Mouse (Mus musculus) 416B (cell line): Measurements from ENCODE around the gene Tgfbr2.

Experiments used
- DNase-seq: peaks from one replicate; pipeline ENCODE4 v3.0.0; 2011; ENCODE audit warnings: low read depth

Gene Tgfbr2

GRCm38 (mm10) chr9:116156501-116156900 lies 18.7 kb downstream of the Tgfbr2 start:
- DNase-seq = no peak

GRCm38 (mm10) chr9:116152878-116153277 lies 22.3 kb downstream of the Tgfbr2 start:
- no peak for DNase-seq

- no peak for DNase-seq
These were observed 24.3 kb downstream of the Tgfbr2 start for GRCm38 (mm10) chr9:116150725-116151396.

GRCm38 (mm10) chr9:116148809-116149208 lies 26.4 kb downstream of the Tgfbr2 start:
- DNase-seq = no peak

GRCm38 (mm10) chr9:116146235-116146634 lies 28.9 kb downstream of the Tgfbr2 start:
- DNase-seq = no peak

- peak; percentile 84 for DNase-seq
These were observed 29.9 kb downstream of the Tgfbr2 start for GRCm38 (mm10) chr9:116145231-116145641.

- DNase-seq = no peak
These were observed 34.7 kb downstream of the Tgfbr2 start for GRCm38 (mm10) chr9:116140422-116140821.

- DNase-seq = no peak
These were observed 35.6 kb downstream of the Tgfbr2 start for GRCm38 (mm10) chr9:116139549-116139948.

GRCm38 (mm10) chr9:116138595-116139134 lies 36.5 kb downstream of the Tgfbr2 start:
- DNase-seq = peak; percentile 21

- DNase-seq = peak; percentile 52
These were observed 37.5 kb downstream of the Tgfbr2 start for GRCm38 (mm10) chr9:116137645-116138044.

GRCm38 (mm10) chr9:116136811-116137210 lies 38.3 kb downstream of the Tgfbr2 start:
- no peak for DNase-seq

- no peak for DNase-seq
These were observed 39.0 kb downstream of the Tgfbr2 start for GRCm38 (mm10) chr9:116136146-116136545.

GRCm38 (mm10) chr9:116134488-116134887 lies 40.7 kb downstream of the Tgfbr2 start:
- DNase-seq = peak; percentile 63

- DNase-seq = no peak
These were observed 41.7 kb downstream of the Tgfbr2 start for GRCm38 (mm10) chr9:116133312-116133980.

GRCm38 (mm10) chr9:116128886-116129285 lies 46.3 kb downstream of the Tgfbr2 start:
- no peak for DNase-seq

GRCm38 (mm10) chr9:116128311-116128710 lies 46.8 kb downstream of the Tgfbr2 start:
- DNase-seq = no peak

- DNase-seq = no peak
These were observed 48.7 kb downstream of the Tgfbr2 start for GRCm38 (mm10) chr9:116126494-116126893.

GRCm38 (mm10) chr9:116122969-116123589 lies 52.1 kb downstream of the Tgfbr2 start:
- DNase-seq = peak; percentile 84

GRCm38 (mm10) chr9:116122544-116122943 lies 52.6 kb downstream of the Tgfbr2 start:
- DNase-seq = peak; percentile 42

GRCm38 (mm10) chr9:116121472-116121871 lies 53.7 kb downstream of the Tgfbr2 start:
- no peak for DNase-seq

- no peak for DNase-seq
These were observed 55.2 kb downstream of the Tgfbr2 start for GRCm38 (mm10) chr9:116119990-116120389.

GRCm38 (mm10) chr9:116118332-116118872 lies 56.8 kb downstream of the Tgfbr2 start:
- DNase-seq = no peak

GRCm38 (mm10) chr9:116115875-116116274 lies 59.3 kb downstream of the Tgfbr2 start:
- no peak for DNase-seq
